Mouse (Mus musculus): ENCODE data around the gene Lsamp. TPM values are rescaled to one million over a fixed set of nuclear protein-coding genes. Genes with fewer than 3 reads are reported as not detected.

Lsamp gene
- polyA plus RNA-seq, 1 experiment from 2014 or later = 21.5 TPM

- DNase-seq (ENCODE audit: low spot score) (no peak), ATAC-seq (replicated peaks; ENCODE audit: low FRiP score) (no peak)
- H3K36me3 ChIP-seq (ENCODE audit: control insufficient read depth, insufficient read depth, low read length) = no peaks in the 10 kb centered on the region
- no peaks in the 10 kb centered on the region for H3K4me1 ChIP-seq (replicated peaks; ENCODE audit: control insufficient read depth, insufficient read depth, low read length)
- no peak overlapping the region for H3K9ac ChIP-seq (ENCODE audit: low read length)
- H3K27ac ChIP-seq (ENCODE audit: low read depth, low read length) = no peak overlapping the region
- no peak overlapping the region for H3K4me2 ChIP-seq (ENCODE audit: low read depth, low read length, severe bottlenecking)
- no peak overlapping the region for H3K4me3 ChIP-seq (ENCODE audit: low read depth, low read length)
- no peaks in the 10 kb centered on the region for H3K9me3 ChIP-seq (ENCODE audit: control insufficient read depth, low read length)
- no peaks in the 10 kb centered on the region for H3K27me3 ChIP-seq (ENCODE audit: control insufficient read depth, insufficient read depth, low read length)
- whole genome bisulfite sequencing = 69% methylated on average over 2 of the region's 2 CpGs
Measured at GRCm38 (mm10) chr16:41900783-41901182, 1916.6 kb downstream of the Lsamp start.

- Histone ChIP-seq H3K27ac (ENCODE audit: low read depth, low read length) (no peak overlapping the region), H3K36me3 (ENCODE audit: control insufficient read depth, insufficient read depth, low read length) (no peaks in the 10 kb centered on the region), H3K9ac (ENCODE audit: low read length) (no peak overlapping the region), H3K4me3 (ENCODE audit: low read depth, low read length) (no peak overlapping the region), H3K27me3 (ENCODE audit: control insufficient read depth, insufficient read depth, low read length) (no peaks in the 10 kb centered on the region), H3K9me3 (ENCODE audit: control insufficient read depth, low read length) (no peaks in the 10 kb centered on the region), H3K4me2 (ENCODE audit: low read depth, low read length, severe bottlenecking) (no peak overlapping the region), H3K4me1 (replicated peaks; ENCODE audit: control insufficient read depth, insufficient read depth, low read length) (no peaks in the 10 kb centered on the region)
- WGBS = 51% methylated on average over 3 of the region's 3 CpGs
- ATAC-seq (replicated peaks; ENCODE audit: low FRiP score) (no peak), DNase-seq (ENCODE audit: low spot score) (no peak)
Measured at GRCm38 (mm10) chr16:41903654-41904053, 1919.5 kb downstream of the Lsamp start.

- H3K9me3 ChIP-seq (ENCODE audit: control insufficient read depth, low read length) = no peaks in the 10 kb centered on the region
- no peak overlapping the region for H3K9ac ChIP-seq (ENCODE audit: low read length)
- H3K4me3 ChIP-seq (ENCODE audit: low read depth, low read length) = no peak overlapping the region
- no peaks in the 10 kb centered on the region for H3K27me3 ChIP-seq (ENCODE audit: control insufficient read depth, insufficient read depth, low read length)
- DNase-seq (ENCODE audit: low spot score) (no peak), ATAC-seq (replicated peaks; ENCODE audit: low FRiP score) (peak; percentile 71)
- H3K36me3 ChIP-seq (ENCODE audit: control insufficient read depth, insufficient read depth, low read length) = no peaks in the 10 kb centered on the region
- 51% methylated on average over 4 of the region's 4 CpGs for WGBS
- no peaks in the 10 kb centered on the region; the same call in 1 of the 2 replicates for H3K4me1 ChIP-seq (replicated peaks; ENCODE audit: control insufficient read depth, insufficient read depth, low read length)
- H3K4me2 ChIP-seq (ENCODE audit: low read depth, low read length, severe bottlenecking) = no peak overlapping the region
- no peak overlapping the region for H3K27ac ChIP-seq (ENCODE audit: low read depth, low read length)
Measured at GRCm38 (mm10) chr16:41912584-41913193, 1928.5 kb downstream of the Lsamp start.

DNA sequence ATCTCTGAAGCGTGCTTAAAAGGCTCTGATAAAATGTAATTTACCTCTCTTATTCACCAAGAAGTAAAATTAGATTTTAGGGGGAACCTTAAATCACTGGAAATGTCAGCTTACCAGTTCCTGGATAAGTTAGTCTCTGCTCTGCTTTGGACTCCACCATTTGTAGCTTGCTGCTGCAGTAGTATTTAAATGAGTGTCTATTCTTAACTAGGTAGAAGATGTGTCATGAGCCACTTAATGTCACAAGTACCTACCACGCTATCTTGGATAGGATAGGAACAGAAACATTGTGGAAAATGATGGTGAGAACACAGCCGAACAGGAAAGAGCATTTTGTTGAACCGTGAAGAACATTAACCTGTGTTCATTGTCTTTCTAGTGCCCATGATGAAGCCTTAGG is 1929.2 kb downstream of the Lsamp start:
- ATAC-seq (replicated peaks; ENCODE audit: low FRiP score) (no peak), DNase-seq (ENCODE audit: low spot score) (no peak)
- Histone ChIP-seq H3K4me2 (ENCODE audit: low read depth, low read length, severe bottlenecking) (no peak overlapping the region), H3K4me3 (ENCODE audit: low read depth, low read length) (no peak overlapping the region), H3K9ac (ENCODE audit: low read length) (no peak overlapping the region), H3K36me3 (ENCODE audit: control insufficient read depth, insufficient read depth, low read length) (no peaks in the 10 kb centered on the region), H3K27ac (ENCODE audit: low read depth, low read length) (no peak overlapping the region), H3K9me3 (ENCODE audit: control insufficient read depth, low read length) (no peaks in the 10 kb centered on the region), H3K4me1 (replicated peaks; ENCODE audit: control insufficient read depth, insufficient read depth, low read length) (no peaks in the 10 kb centered on the region; the same call in 1 of the 2 replicates), H3K27me3 (ENCODE audit: control insufficient read depth, insufficient read depth, low read length) (no peaks in the 10 kb centered on the region)
- WGBS = 93% methylated on average over 4 of the region's 4 CpGs

DNA sequence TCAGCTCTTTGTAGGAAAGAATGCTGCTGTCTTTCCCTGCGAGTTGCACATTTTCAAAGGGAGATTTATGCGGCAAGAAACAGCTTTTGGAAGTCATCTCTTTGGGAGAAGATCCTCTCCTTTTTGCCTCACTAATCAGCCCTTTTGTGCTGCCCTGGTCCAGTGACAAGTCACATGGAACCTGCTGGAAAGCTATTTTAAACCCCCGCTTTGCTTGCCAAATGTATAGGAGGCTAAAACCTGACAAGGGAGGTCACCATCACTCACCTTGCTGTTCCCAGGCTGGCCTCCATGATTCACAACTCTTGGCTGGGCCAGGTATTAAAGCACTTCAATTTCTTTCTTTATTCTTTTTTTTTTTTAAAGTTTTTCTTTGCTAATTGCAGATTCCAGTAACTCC is 1932.2 kb downstream of the Lsamp start:
- no peak for DNase-seq (ENCODE audit: low spot score)
- Histone ChIP-seq H3K27me3 (ENCODE audit: control insufficient read depth, insufficient read depth, low read length) (no peaks in the 10 kb centered on the region), H3K4me3 (ENCODE audit: low read depth, low read length) (no peak overlapping the region), H3K9ac (ENCODE audit: low read length) (no peak overlapping the region), H3K27ac (ENCODE audit: low read depth, low read length) (no peak overlapping the region), H3K36me3 (ENCODE audit: control insufficient read depth, insufficient read depth, low read length) (no peaks in the 10 kb centered on the region), H3K4me1 (replicated peaks; ENCODE audit: control insufficient read depth, insufficient read depth, low read length) (no peaks in the 10 kb centered on the region; the same call in 1 of the 2 replicates), H3K9me3 (ENCODE audit: control insufficient read depth, low read length) (no peaks in the 10 kb centered on the region), H3K4me2 (ENCODE audit: low read depth, low read length, severe bottlenecking) (no peak overlapping the region)
- no peak for ATAC-seq (replicated peaks; ENCODE audit: low FRiP score)
- 70% methylated on average over 3 of the region's 3 CpGs for WGBS

GRCm38 (mm10) chr16:41917057-41917821 is 1933.1 kb downstream of the Lsamp start:
- H3K4me2 ChIP-seq (ENCODE audit: low read depth, low read length, severe bottlenecking) = no peak overlapping the region
- WGBS = 69% methylated on average over 6 of the region's 6 CpGs
- no peak for DNase-seq (ENCODE audit: low spot score)
- no peak overlapping the region for H3K4me3 ChIP-seq (ENCODE audit: low read depth, low read length)
- no peak overlapping the region for H3K9ac ChIP-seq (ENCODE audit: low read length)
- H3K27ac ChIP-seq (ENCODE audit: low read depth, low read length) = no peak overlapping the region
- no peaks in the 10 kb centered on the region; the same call in 1 of the 2 replicates for H3K4me1 ChIP-seq (replicated peaks; ENCODE audit: control insufficient read depth, insufficient read depth, low read length)
- no peaks in the 10 kb centered on the region for H3K36me3 ChIP-seq (ENCODE audit: control insufficient read depth, insufficient read depth, low read length)
- ATAC-seq (replicated peaks; ENCODE audit: low FRiP score) = no peak
- no peaks in the 10 kb centered on the region for H3K27me3 ChIP-seq (ENCODE audit: control insufficient read depth, insufficient read depth, low read length)
- no peaks in the 10 kb centered on the region for H3K9me3 ChIP-seq (ENCODE audit: control insufficient read depth, low read length)

DNA sequence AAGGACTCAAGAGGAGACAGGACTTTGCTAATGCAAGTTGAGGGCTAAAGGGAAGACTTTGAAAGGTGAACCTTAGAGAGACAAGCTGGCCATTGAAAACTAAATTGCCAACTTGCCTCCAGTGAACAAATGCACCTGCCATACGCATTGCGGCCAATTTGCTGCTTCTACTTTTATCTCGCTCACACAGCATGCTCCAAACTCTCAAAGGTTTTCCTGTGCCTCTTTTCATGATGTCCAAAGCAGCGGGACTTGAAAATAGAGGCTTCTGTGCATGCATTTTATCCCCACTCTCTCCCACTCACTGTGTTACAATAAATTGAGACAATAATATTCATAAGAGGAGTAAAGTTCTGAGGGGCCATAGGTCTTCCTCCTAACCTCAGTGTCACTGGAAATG is 1945.4 kb downstream of the Lsamp start:
- Histone ChIP-seq H3K4me1 (replicated peaks; ENCODE audit: control insufficient read depth, insufficient read depth, low read length) (no peaks in the 10 kb centered on the region), H3K27ac (ENCODE audit: low read depth, low read length) (no peak overlapping the region), H3K36me3 (ENCODE audit: control insufficient read depth, insufficient read depth, low read length) (no peaks in the 10 kb centered on the region), H3K9me3 (ENCODE audit: control insufficient read depth, low read length) (no peaks in the 10 kb centered on the region), H3K9ac (ENCODE audit: low read length) (no peak overlapping the region), H3K4me2 (ENCODE audit: low read depth, low read length, severe bottlenecking) (no peak overlapping the region), H3K4me3 (ENCODE audit: low read depth, low read length) (no peak overlapping the region), H3K27me3 (ENCODE audit: control insufficient read depth, insufficient read depth, low read length) (no peaks in the 10 kb centered on the region)
- no peak for DNase-seq (ENCODE audit: low spot score)
- 84% methylated on average over 4 of the region's 4 CpGs for WGBS
- no peak for ATAC-seq (replicated peaks; ENCODE audit: low FRiP score)

DNA sequence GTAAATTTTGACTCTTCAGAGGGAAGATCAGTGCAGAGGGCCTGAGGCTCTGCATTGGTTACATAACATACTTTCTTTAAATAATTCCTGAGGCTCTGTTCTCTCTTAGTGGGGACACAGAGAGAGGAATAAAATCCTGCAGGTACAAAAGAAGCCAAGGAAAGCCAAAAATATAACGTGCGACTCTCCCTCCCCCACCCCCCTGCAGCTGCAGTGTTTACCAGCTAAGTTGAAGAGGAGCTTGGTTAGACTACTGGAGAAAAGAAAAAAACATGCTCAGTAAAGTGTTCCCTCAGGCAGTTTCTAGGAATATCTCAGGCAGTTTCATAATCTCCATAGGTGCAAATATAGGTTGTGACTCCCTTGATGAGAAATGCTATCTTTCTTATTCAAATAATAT is 1951.5 kb downstream of the Lsamp start:
- H3K27ac ChIP-seq (ENCODE audit: low read depth, low read length) = no peak overlapping the region

More for the DNA sequence above, 1951.5 kb downstream of the Lsamp start:
- 82% methylated on average over 2 of the region's 2 CpGs for WGBS
- H3K36me3 ChIP-seq (ENCODE audit: control insufficient read depth, insufficient read depth, low read length) = no peaks in the 10 kb centered on the region
- no peak overlapping the region for H3K4me2 ChIP-seq (ENCODE audit: low read depth, low read length, severe bottlenecking)
- no peaks in the 10 kb centered on the region for H3K4me1 ChIP-seq (replicated peaks; ENCODE audit: control insufficient read depth, insufficient read depth, low read length)
- ATAC-seq (replicated peaks; ENCODE audit: low FRiP score) = no peak
- no peak for DNase-seq (ENCODE audit: low spot score)
- H3K27me3 ChIP-seq (ENCODE audit: control insufficient read depth, insufficient read depth, low read length) = no peaks in the 10 kb centered on the region
- no peaks in the 10 kb centered on the region for H3K9me3 ChIP-seq (ENCODE audit: control insufficient read depth, low read length)
- H3K4me3 ChIP-seq (ENCODE audit: low read depth, low read length) = no peak overlapping the region
- no peak overlapping the region for H3K9ac ChIP-seq (ENCODE audit: low read length)

All from forebrain, embryonic 11.5 days (tissue).